Mouse (Mus musculus): ENCODE data around the gene Lrmda. TPM values are rescaled to one million over a fixed set of nuclear protein-coding genes. Genes with fewer than 3 reads are reported as not detected.
A peak's percentile ranks its signal among the peaks of the same experiment; 100 is the strongest.

The Lrmda gene
- polyA plus RNA-seq, 1 experiment from 2014 or later = 0.20 TPM

DNA sequence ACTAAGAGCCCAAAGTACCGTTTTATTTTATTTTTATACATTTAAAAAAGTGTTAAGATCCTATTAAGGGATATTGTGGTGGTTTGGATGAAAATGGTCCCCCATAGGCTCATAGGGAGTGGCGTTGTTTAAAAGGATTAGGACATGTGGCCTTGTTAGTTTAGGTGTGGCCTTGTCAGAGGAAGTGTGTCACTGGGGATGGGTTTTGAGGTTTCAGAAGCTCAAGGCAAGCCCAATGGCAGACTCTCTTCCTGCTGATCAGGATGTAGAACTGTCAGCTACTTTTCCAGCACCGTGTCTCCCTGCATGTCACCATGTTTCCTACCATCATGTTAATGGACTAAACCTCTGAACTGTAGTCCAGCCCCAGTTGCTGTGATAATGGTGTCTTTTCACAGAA is 591.5 kb downstream of the Lrmda start:
- Histone ChIP-seq H3K4me1 (replicated peaks; ENCODE audit: control insufficient read depth, insufficient read depth, low read length) (no peaks in the 10 kb centered on the region), H3K27me3 (ENCODE audit: control insufficient read depth, insufficient read depth, low read length) (no peaks in the 10 kb centered on the region), H3K36me3 (ENCODE audit: control insufficient read depth, insufficient read depth, low read length) (no peaks in the 10 kb centered on the region), H3K9ac (ENCODE audit: low read depth, low read length) (no peak overlapping the region), H3K4me3 (ENCODE audit: low read depth, low read length) (no peak overlapping the region), H3K27ac (ENCODE audit: low read depth, low read length) (no peak overlapping the region), H3K9me3 (ENCODE audit: control insufficient read depth, low read length) (no peaks in the 10 kb centered on the region), H3K4me2 (replicated peaks; ENCODE audit: low read depth, low read length) (no peak overlapping the region)
- ATAC-seq (ENCODE audit: low FRiP score) = no peak
- no peak for DNase-seq (ENCODE audit: low spot score)
- WGBS = 87% methylated on average over 3 of the region's 3 CpGs

DNA sequence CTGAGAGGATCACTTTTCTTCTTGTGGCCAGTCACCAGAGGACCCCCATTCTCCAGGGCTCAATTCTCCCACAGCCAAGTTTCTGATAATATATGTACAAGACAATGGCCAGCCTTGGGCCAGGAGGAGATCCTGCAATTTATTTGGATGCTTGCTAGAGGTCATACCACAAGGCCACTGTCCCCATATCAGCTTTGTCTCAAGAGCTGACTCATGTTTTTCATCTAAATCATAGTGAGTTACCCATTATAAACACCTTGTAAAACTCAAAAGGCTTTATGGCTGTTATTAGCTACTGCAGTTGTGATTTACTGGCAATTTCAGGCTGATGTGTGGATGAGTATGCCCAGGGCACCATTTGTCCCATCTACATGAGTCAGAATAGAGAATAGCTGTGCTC is 600.7 kb downstream of the Lrmda start:
- no peak for DNase-seq (ENCODE audit: low spot score)
- no peak overlapping the region for H3K9ac ChIP-seq (ENCODE audit: low read depth, low read length)
- H3K4me2 ChIP-seq (replicated peaks; ENCODE audit: low read depth, low read length) = no peak overlapping the region
- no peak overlapping the region for H3K27ac ChIP-seq (ENCODE audit: low read depth, low read length)
- no peaks in the 10 kb centered on the region for H3K4me1 ChIP-seq (replicated peaks; ENCODE audit: control insufficient read depth, insufficient read depth, low read length)
- H3K4me3 ChIP-seq (ENCODE audit: low read depth, low read length) = no peak overlapping the region
- H3K9me3 ChIP-seq (ENCODE audit: control insufficient read depth, low read length) = no peaks in the 10 kb centered on the region
- H3K27me3 ChIP-seq (ENCODE audit: control insufficient read depth, insufficient read depth, low read length) = no peaks in the 10 kb centered on the region
- no peak for ATAC-seq (ENCODE audit: low FRiP score)
- no peaks in the 10 kb centered on the region for H3K36me3 ChIP-seq (ENCODE audit: control insufficient read depth, insufficient read depth, low read length)

GRCm38 (mm10) chr14:22621941-22622340 is 602.4 kb downstream of the Lrmda start:
- no peaks in the 10 kb centered on the region for H3K27me3 ChIP-seq (ENCODE audit: control insufficient read depth, insufficient read depth, low read length)
- H3K27ac ChIP-seq (ENCODE audit: low read depth, low read length) = no peak overlapping the region
- DNase-seq (ENCODE audit: low spot score) = no peak
- H3K4me1 ChIP-seq (replicated peaks; ENCODE audit: control insufficient read depth, insufficient read depth, low read length) = no peaks in the 10 kb centered on the region
- H3K4me3 ChIP-seq (ENCODE audit: low read depth, low read length) = no peak overlapping the region
- no peaks in the 10 kb centered on the region for H3K36me3 ChIP-seq (ENCODE audit: control insufficient read depth, insufficient read depth, low read length)
- 96% methylated on average over 3 of the region's 3 CpGs for WGBS
- no peak overlapping the region for H3K9ac ChIP-seq (ENCODE audit: low read depth, low read length)
- H3K4me2 ChIP-seq (replicated peaks; ENCODE audit: low read depth, low read length) = no peak overlapping the region
- ATAC-seq (ENCODE audit: low FRiP score) = no peak
- no peaks in the 10 kb centered on the region for H3K9me3 ChIP-seq (ENCODE audit: control insufficient read depth, low read length)

DNA sequence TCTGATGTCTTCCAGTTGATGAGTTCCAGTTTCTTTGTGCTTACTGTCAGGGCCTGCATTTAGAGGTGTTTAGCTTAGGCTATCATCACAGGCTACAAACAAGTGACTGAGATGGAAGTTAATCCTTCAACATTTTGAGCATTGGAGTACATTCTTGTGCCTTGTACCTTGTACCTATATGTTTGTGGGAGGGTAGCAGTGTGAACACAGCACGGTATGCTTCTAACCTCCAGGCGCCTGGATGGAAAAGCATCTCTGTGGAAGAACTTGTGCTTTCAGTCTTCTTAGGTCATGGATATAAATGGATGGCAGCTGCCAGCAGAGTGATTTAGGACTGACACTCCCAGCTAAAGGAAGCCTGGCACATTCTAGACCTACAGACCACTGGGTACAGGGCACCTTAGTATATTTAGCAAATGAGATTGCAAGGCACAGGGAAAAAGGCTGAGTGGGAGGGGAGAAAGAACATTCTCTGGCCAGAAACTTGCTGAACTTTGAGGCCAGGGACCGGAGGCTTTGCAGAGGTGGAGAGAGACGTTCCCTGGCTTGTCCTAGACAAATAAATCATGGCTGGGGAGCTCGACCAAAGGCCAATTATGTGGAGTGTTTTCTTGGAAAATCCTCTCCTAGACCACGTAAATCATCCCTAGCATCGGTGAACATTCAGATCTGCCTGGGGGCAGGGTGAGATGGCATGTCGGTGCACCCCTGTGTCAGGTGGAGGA is 607.8 kb downstream of the Lrmda start:
- no peak overlapping the region for H3K4me2 ChIP-seq (replicated peaks; ENCODE audit: low read depth, low read length)
- DNase-seq (ENCODE audit: low spot score) (no peak), ATAC-seq (ENCODE audit: low FRiP score) (no peak)
- H3K4me3 ChIP-seq (ENCODE audit: low read depth, low read length) = no peak overlapping the region
- no peak overlapping the region for H3K27ac ChIP-seq (ENCODE audit: low read depth, low read length)
- WGBS = 68% methylated on average over 8 of the region's 8 CpGs
- H3K27me3 ChIP-seq (ENCODE audit: control insufficient read depth, insufficient read depth, low read length) = no peaks in the 10 kb centered on the region
- H3K36me3 ChIP-seq (ENCODE audit: control insufficient read depth, insufficient read depth, low read length) = no peaks in the 10 kb centered on the region
- H3K4me1 ChIP-seq (replicated peaks; ENCODE audit: control insufficient read depth, insufficient read depth, low read length) = no peaks in the 10 kb centered on the region
- H3K9me3 ChIP-seq (ENCODE audit: control insufficient read depth, low read length) = no peaks in the 10 kb centered on the region
- no peak overlapping the region for H3K9ac ChIP-seq (ENCODE audit: low read depth, low read length)

- DNase-seq (ENCODE audit: low spot score) = no peak
- no peaks in the 10 kb centered on the region for H3K36me3 ChIP-seq (ENCODE audit: control insufficient read depth, insufficient read depth, low read length)
- ATAC-seq (ENCODE audit: low FRiP score) = no peak
- H3K27me3 ChIP-seq (ENCODE audit: control insufficient read depth, insufficient read depth, low read length) = no peaks in the 10 kb centered on the region
- no peak overlapping the region for H3K27ac ChIP-seq (ENCODE audit: low read depth, low read length)
- no peak overlapping the region for H3K9ac ChIP-seq (ENCODE audit: low read depth, low read length)
- no peak overlapping the region for H3K4me3 ChIP-seq (ENCODE audit: low read depth, low read length)
- 89% methylated on average over 9 of the region's 9 CpGs for WGBS
- no peaks in the 10 kb centered on the region for H3K4me1 ChIP-seq (replicated peaks; ENCODE audit: control insufficient read depth, insufficient read depth, low read length)
- H3K9me3 ChIP-seq (ENCODE audit: control insufficient read depth, low read length) = no peaks in the 10 kb centered on the region
- H3K4me2 ChIP-seq (replicated peaks; ENCODE audit: low read depth, low read length) = no peak overlapping the region
Measured at GRCm38 (mm10) chr14:22630361-22630867, 610.9 kb downstream of the Lrmda start.

- no peak overlapping the region for H3K9ac ChIP-seq (ENCODE audit: low read depth, low read length)
- no peak overlapping the region for H3K27ac ChIP-seq (ENCODE audit: low read depth, low read length)
- H3K4me2 ChIP-seq (replicated peaks; ENCODE audit: low read depth, low read length) = no peak overlapping the region
- no peak for ATAC-seq (ENCODE audit: low FRiP score)
- no peak overlapping the region for H3K4me3 ChIP-seq (ENCODE audit: low read depth, low read length)
- H3K36me3 ChIP-seq (ENCODE audit: control insufficient read depth, insufficient read depth, low read length) = no peaks in the 10 kb centered on the region
- no peak for DNase-seq (ENCODE audit: low spot score)
- no peaks in the 10 kb centered on the region for H3K9me3 ChIP-seq (ENCODE audit: control insufficient read depth, low read length)
- 88% methylated on average over 1 of the region's 1 CpGs for WGBS
- no peaks in the 10 kb centered on the region for H3K27me3 ChIP-seq (ENCODE audit: control insufficient read depth, insufficient read depth, low read length)
- no peaks in the 10 kb centered on the region for H3K4me1 ChIP-seq (replicated peaks; ENCODE audit: control insufficient read depth, insufficient read depth, low read length)
Measured at GRCm38 (mm10) chr14:22633612-22634011, 614.1 kb downstream of the Lrmda start.

- WGBS = 73% methylated on average over 4 of the region's 4 CpGs
- ATAC-seq (ENCODE audit: low FRiP score) (no peak), DNase-seq (ENCODE audit: low spot score) (no peak)
- H3K4me3 ChIP-seq (ENCODE audit: low read depth, low read length) = no peak overlapping the region
- H3K9me3 ChIP-seq (ENCODE audit: control insufficient read depth, low read length) = no peaks in the 10 kb centered on the region
- H3K4me2 ChIP-seq (replicated peaks; ENCODE audit: low read depth, low read length) = no peak overlapping the region
- no peaks in the 10 kb centered on the region for H3K36me3 ChIP-seq (ENCODE audit: control insufficient read depth, insufficient read depth, low read length)
- no peaks in the 10 kb centered on the region for H3K4me1 ChIP-seq (replicated peaks; ENCODE audit: control insufficient read depth, insufficient read depth, low read length)
- H3K9ac ChIP-seq (ENCODE audit: low read depth, low read length) = no peak overlapping the region
- no peak overlapping the region for H3K27ac ChIP-seq (ENCODE audit: low read depth, low read length)
- H3K27me3 ChIP-seq (ENCODE audit: control insufficient read depth, insufficient read depth, low read length) = no peaks in the 10 kb centered on the region
Measured at GRCm38 (mm10) chr14:22643494-22643893, 624.0 kb downstream of the Lrmda start.

DNA sequence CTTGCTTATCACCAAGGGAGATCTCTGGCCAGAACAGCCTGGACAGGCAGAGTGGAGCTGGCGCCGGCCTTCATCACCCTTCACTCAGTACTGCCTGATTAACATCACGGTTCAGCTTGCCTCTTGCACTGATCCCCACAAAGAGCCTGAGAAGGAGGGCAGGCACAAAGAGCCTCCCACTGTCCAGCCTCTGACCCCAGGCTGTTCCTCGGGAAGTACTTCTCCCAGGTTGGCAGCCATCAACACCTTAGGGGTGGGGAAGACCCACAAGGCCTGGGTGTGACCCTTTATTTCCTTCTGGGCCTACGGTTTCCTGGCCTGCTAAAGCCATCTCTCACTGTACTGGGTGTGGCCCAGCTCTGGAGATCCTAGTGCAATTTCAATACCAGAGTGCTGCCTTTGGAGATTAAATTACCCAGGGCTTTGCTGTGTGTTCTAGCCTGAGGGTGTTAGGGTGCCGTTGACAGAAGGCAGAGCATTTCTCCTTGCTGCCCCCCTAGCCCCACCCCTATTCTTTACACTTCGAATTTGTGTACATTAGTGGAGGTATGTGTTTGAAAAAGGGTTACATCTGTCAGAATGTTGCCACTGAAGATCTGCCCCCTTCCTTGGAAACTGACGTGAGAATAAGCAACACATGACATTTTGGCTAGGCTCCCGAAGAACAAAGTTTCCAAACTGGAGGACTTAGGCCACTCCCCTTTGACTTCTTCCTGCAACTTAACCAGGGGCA is 628.5 kb downstream of the Lrmda start:
- Histone ChIP-seq H3K9ac (ENCODE audit: low read depth, low read length) (no peak overlapping the region), H3K4me3 (ENCODE audit: low read depth, low read length) (no peak overlapping the region), H3K4me1 (replicated peaks; ENCODE audit: control insufficient read depth, insufficient read depth, low read length) (peaks cover 7% of the 10 kb centered on the region; the same call in 1 of the 2 replicates), H3K9me3 (ENCODE audit: control insufficient read depth, low read length) (no peaks in the 10 kb centered on the region), H3K4me2 (replicated peaks; ENCODE audit: low read depth, low read length) (no peak overlapping the region), H3K27ac (ENCODE audit: low read depth, low read length) (no peak overlapping the region), H3K36me3 (ENCODE audit: control insufficient read depth, insufficient read depth, low read length) (no peaks in the 10 kb centered on the region), H3K27me3 (ENCODE audit: control insufficient read depth, insufficient read depth, low read length) (no peaks in the 10 kb centered on the region)
- no peak for ATAC-seq (ENCODE audit: low FRiP score)
- DNase-seq (ENCODE audit: low spot score) = peak; percentile 23
- WGBS = 53% methylated on average over 9 of the region's 9 CpGs

Measured in hindbrain, embryonic 11.5 days (tissue).